Mouse (Mus musculus) heart, postnatal 0 days (tissue): ENCODE measurements around the gene Cyp8b1. TPM values are rescaled to one million over a fixed set of nuclear protein-coding genes. Genes with fewer than 3 reads are reported as not detected.

Experiments
- ATAC-seq: fragments of 200-750 bp; cut with Nextera tagmentation; 2 replicates; pipeline ENCODE4 v1.8.0; 2017; ENCODE audit warnings: low read depth, moderate number of reproducible peaks, moderate library complexity; ENCODE audit not compliant: insufficient read depth
- DNase-seq: peaks from one replicate; pipeline ENCODE4 v3.0.0-alpha.2; 2016; ENCODE audit warnings: low spot score
- H3K27ac ChIP-seq: fragments of 300-500 bp; sonication (generic); 2 replicates; pipeline ENCODE4 v1.5.1; 2014; ENCODE audit warnings: low read depth, mild to moderate bottlenecking
- H3K27me3 ChIP-seq: fragments of 300-500 bp; sonication (generic); 2 replicates; pipeline ENCODE4 v1.6.1; 2014; ENCODE audit warnings: low read length, mixed read lengths; ENCODE audit not compliant: control insufficient read depth, insufficient read depth
- H3K36me3 ChIP-seq: fragments of 300-500 bp; sonication (generic); replicated peaks from 2 replicates; pipeline ENCODE4 v1.6.1; 2014; ENCODE audit warnings: low read length, mixed read lengths; ENCODE audit not compliant: control insufficient read depth, insufficient read depth
- H3K4me1 ChIP-seq: fragments of 300-500 bp; sonication (generic); 2 replicates; pipeline ENCODE4 v1.6.1; 2014; ENCODE audit warnings: antibody characterized with exemption; ENCODE audit not compliant: control insufficient read depth, insufficient read depth
- H3K4me2 ChIP-seq: fragments of 300-500 bp; sonication (generic); 2 replicates; pipeline ENCODE4 v1.6.1; 2014; ENCODE audit warnings: low read depth, mild to moderate bottlenecking, low read length, moderate library complexity
- H3K4me3 ChIP-seq: fragments of 300-500 bp; sonication (generic); 2 replicates; pipeline ENCODE4 v1.5.1; 2014; ENCODE audit warnings: low read depth, low read length
- H3K9ac ChIP-seq: fragments of 300-500 bp; sonication (generic); replicated peaks from 2 replicates; pipeline ENCODE4 v1.6.1; 2014; ENCODE audit warnings: low read depth, low read length, mixed read lengths
- H3K9me3 ChIP-seq: fragments of 300-500 bp; sonication (generic); replicated peaks from 2 replicates; pipeline ENCODE4 v1.6.1; 2016; ENCODE audit warnings: low read length; ENCODE audit not compliant: control insufficient read depth
- CTCF ChIP-seq: IDR thresholded peaks from 2 replicates; pipeline ENCODE4 v1.5.1; 2016; ENCODE audit warnings: antibody characterized with exemption, control low read depth, low read depth
- EP300 ChIP-seq: IDR thresholded peaks from 2 replicates; pipeline ENCODE4 v1.6.1; 2016; ENCODE audit warnings: antibody characterized with exemption, low read depth
- WGBS: fragments of 180-500 bp; shearing (Covaris S2); extraction: QIAGEN DNeasy Blood & Tissue Kit; methylation state at CpG from one replicate; pipeline ENCODE4 v1.1.7; 2014; 5-methylcytosine and 5-hydroxymethylcytosine counted together
- polyA plus RNA-seq: library from polyadenylated mRNA; unstranded; fragments of >200 nt; fragmentation: Nextera tagmentation; extraction: Ambion mirVana; gene quantifications from 2 replicates; pipeline ENCODE4 v1.2.1, GENCODE M21; 2015
- total RNA-seq: library from RNA; depleted of rRNA; stranded (reverse); fragments of >200 nt; gene quantifications from 2 replicates; pipeline ENCODE4 v1.2.3, GENCODE M21; 2014; ENCODE audit warnings: low replicate concordance

Cyp8b1 gene
- total and polyA plus RNA-seq, 2 experiments from 2014 or later, result not detected

GRCm38 (mm10) chr9:121950418-121951113, 34.5 kb upstream of the Cyp8b1 start, which contains the start of gene Fam198a:
Fam198a (plus strand) TSS chr9:121950988.
- no peaks in the 10 kb centered on the region for H3K36me3 ChIP-seq
- peaks cover 10% of the 10 kb centered on the region for H3K4me1 ChIP-seq
- WGBS, result 4% methylated on average over 14 of the region's 14 CpGs
- H3K27ac ChIP-seq, result peak within 1 kb of the TSS; percentile 46
- H3K27me3 ChIP-seq, result no peaks in the 10 kb centered on the region
- H3K4me2 ChIP-seq, result peak within 1 kb of the TSS; percentile 66
- ATAC-seq (peak; percentile 80), DNase-seq (peak; percentile 72)
- H3K9ac ChIP-seq, result peak within 1 kb of the TSS; percentile 38; the same call in 1 of the 2 replicates
- no peaks in the 10 kb centered on the region for H3K9me3 ChIP-seq
- TF ChIP-seq EP300, result no peak
- TF ChIP-seq CTCF, result no peak
- peak within 1 kb of the TSS; percentile 32 for H3K4me3 ChIP-seq

- H3K4me2 ChIP-seq, result no peak overlapping the region
- no peak overlapping the region for H3K4me3 ChIP-seq
- TF ChIP-seq EP300 (no peak), CTCF (no peak)
- H3K36me3 ChIP-seq, result no peaks in the 10 kb centered on the region
- 36% methylated on average over 4 of the region's 4 CpGs for WGBS
- H3K27ac ChIP-seq, result no peak overlapping the region
- no peaks in the 10 kb centered on the region for H3K9me3 ChIP-seq
- ATAC-seq, result no peak
- no peak overlapping the region for H3K9ac ChIP-seq
- H3K27me3 ChIP-seq, result no peaks in the 10 kb centered on the region
- no peak for DNase-seq
- H3K4me1 ChIP-seq, result peaks cover 10% of the 10 kb centered on the region
Measured at GRCm38 (mm10) chr9:121948431-121948830, 32.3 kb upstream of the Cyp8b1 start.

- no peak overlapping the region for H3K4me2 ChIP-seq
- H3K9me3 ChIP-seq, result no peaks in the 10 kb centered on the region
- ATAC-seq (no peak), DNase-seq (peak; percentile 69)
- no peaks in the 10 kb centered on the region for H3K36me3 ChIP-seq
- no peaks in the 10 kb centered on the region for H3K27me3 ChIP-seq
- TF ChIP-seq EP300 (no peak), CTCF (peak; percentile 70)
- WGBS, result 7% methylated on average over 4 of the region's 4 CpGs
- no peak overlapping the region for H3K4me3 ChIP-seq
- peaks cover 10% of the 10 kb centered on the region for H3K4me1 ChIP-seq
- no peak overlapping the region for H3K9ac ChIP-seq
- H3K27ac ChIP-seq, result no peak overlapping the region
Measured at GRCm38 (mm10) chr9:121947784-121948183, 31.7 kb upstream of the Cyp8b1 start.

GRCm38 (mm10) chr9:121943628-121944027, 27.5 kb upstream of the Cyp8b1 start:
- no peak overlapping the region for H3K27ac ChIP-seq
- no peaks in the 10 kb centered on the region for H3K36me3 ChIP-seq
- H3K4me1 ChIP-seq, result no peaks in the 10 kb centered on the region
- H3K9me3 ChIP-seq, result no peaks in the 10 kb centered on the region
- WGBS, result 76% methylated on average over 3 of the region's 3 CpGs
- H3K4me2 ChIP-seq, result no peak overlapping the region
- no peak for ATAC-seq
- no peak overlapping the region for H3K4me3 ChIP-seq
- TF ChIP-seq CTCF, result no peak
- TF ChIP-seq EP300, result no peak
- H3K27me3 ChIP-seq, result no peaks in the 10 kb centered on the region
- DNase-seq, result no peak
- H3K9ac ChIP-seq, result no peak overlapping the region

GRCm38 (mm10) chr9:121943005-121943404, 26.9 kb upstream of the Cyp8b1 start:
- no peak overlapping the region for H3K9ac ChIP-seq
- WGBS, result 86% methylated on average over 3 of the region's 3 CpGs

More at GRCm38 (mm10) chr9:121943005-121943404, 26.9 kb upstream of the Cyp8b1 start:
- TF ChIP-seq EP300 (no peak), CTCF (no peak)
- H3K4me1 ChIP-seq, result no peaks in the 10 kb centered on the region
- no peak overlapping the region for H3K4me2 ChIP-seq
- ATAC-seq (no peak), DNase-seq (no peak)
- no peak overlapping the region for H3K4me3 ChIP-seq
- no peaks in the 10 kb centered on the region for H3K36me3 ChIP-seq
- H3K27me3 ChIP-seq, result no peaks in the 10 kb centered on the region
- H3K27ac ChIP-seq, result no peak overlapping the region
- H3K9me3 ChIP-seq, result no peaks in the 10 kb centered on the region
